Mouse (Mus musculus) heart, adult 9 months (tissue): ENCODE results near the gene Fam221b.

ENCODE experiments used
- DNase-seq, 2 experiments: peaks; one replicate each; pipeline ENCODE4 v3.0.0; 2022; ENCODE audit warnings: low spot score in 2 of 2

The Fam221b gene

DNA sequence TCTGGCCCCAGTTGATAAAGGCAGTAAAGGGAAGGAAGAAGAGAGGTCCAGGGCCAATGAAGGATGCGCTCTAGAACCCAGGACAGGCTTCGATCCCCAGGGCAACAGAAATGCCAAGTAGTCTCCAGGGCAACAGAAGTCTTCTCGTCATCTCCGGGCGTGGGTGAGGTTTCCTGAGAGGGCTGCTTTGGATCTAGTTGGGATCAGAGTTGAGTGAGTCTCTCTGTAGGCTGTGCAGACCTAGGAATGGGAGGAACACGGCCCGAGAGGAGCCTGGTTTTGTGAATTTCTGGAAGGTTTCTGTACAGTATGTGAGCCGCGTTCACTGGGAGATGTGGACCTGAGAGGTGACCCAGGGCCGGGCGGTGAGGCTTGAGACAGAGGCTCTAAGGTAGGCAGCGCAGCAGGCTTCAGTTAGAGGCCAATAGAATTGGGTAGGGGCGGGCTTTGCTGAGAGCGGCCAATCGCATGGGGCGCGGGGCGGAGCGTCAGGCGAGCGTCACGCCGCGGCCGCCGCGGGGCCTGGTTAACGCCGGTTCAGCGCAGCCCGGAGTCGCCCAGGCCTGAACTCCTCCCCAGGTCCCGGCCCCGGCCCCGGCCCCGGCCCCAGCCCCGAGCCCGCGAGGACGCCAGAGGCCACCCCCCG is at the start of gene Fam221b, which contains the start of gene Tmem8b:
Gene Fam221b (minus strand): TSS at position 364 of the 646 bp plus-strand sequence.
Gene Tmem8b (plus strand): TSS at position 190 of the 646 bp plus-strand sequence.
- DNase-seq = peak; percentile 91 to 92

DNA sequence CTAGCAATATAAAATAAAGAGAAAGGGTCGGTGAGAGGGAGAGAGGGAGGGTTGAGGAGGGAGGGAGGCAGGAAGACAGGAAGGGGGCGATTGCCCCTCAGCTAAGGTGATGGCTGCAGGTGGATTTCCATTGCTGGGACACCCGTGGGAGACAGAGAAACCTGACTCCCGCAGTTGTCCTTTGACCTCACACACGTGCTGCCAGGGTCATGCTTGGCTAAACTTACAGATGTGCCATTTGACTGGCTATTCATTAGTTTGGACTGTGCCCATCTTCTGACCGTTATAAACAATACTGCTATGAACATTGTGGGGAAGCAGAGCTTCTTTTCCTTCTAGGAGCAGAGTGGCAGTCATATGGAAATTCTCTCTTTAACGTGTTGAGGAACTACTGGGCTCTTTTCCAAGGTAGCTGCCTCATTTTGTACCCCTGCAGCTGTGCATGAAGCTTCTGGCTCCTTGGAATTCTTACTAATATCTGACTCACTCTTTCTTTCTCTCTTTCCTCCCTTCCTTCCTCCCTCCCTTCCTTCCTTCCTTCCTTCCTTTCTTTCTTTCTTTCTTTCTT is 44.8 kb upstream of the Fam221b start:
- DNase-seq = no peak

DNA sequence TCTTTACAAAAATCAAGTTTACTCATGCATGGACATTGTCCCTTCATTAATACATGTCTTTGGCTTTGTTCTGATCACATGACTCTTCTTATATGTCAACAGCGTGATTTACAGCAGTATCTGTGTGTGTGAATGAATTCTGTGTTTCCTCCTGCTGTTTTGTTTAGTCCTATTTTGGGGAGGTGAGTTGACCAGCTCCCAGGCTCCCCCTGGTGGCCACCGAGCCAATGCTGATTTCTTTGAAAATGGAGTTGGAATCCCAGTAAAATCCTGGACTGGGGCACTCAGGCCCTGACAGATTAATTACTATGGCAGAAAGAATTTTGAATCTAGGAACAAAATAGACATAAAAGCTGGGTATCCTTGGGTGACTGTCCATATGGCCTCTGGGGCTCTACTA is 42.9 kb upstream of the Fam221b start:
- peak; percentile 47 to 70 for DNase-seq

DNA sequence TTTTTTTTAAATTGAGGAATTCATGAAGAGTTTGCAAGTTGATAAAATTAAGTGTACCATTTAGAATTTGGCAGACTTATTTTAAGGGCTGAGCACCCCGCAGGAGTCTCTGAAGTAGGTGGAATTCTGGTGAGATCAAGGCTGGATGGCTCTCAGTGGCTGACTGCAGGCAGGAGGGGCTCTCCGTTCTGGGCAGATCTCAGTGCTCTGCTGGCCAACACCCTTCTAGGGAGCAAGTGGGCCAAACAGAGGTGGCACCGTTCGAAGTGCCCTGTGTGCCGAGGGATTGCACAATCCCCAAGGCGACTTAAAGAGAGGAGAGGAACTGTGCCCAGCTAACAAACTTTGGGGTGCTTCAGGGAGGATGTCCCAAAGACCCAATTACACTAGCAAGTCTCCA is 40.9 kb upstream of the Fam221b start, which contains the start of gene Olfr71:
Gene Olfr71 (minus strand): TSS at position 387 of the 400 bp plus-strand sequence.
- DNase-seq = no peak

DNA sequence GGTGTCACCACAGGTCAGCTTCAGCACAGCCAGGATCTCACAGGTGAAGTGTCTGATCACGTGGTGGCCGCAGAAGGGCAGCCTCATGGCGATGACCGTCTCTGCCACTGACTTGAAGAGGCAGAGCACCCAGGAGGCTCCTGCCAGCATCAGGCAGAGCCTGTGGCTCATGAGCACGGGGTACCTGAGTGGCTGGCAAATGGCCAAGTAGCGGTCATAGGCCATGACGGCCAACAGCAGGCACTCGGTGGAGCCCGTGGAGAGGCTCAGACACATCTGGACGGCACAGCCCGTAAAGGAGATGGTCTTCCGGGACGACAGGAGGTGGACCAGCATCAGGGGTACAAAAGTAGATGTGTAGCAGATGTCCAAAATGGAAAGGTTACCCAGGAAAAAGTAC is 37.0 kb upstream of the Fam221b start:
- no peak for DNase-seq

DNA sequence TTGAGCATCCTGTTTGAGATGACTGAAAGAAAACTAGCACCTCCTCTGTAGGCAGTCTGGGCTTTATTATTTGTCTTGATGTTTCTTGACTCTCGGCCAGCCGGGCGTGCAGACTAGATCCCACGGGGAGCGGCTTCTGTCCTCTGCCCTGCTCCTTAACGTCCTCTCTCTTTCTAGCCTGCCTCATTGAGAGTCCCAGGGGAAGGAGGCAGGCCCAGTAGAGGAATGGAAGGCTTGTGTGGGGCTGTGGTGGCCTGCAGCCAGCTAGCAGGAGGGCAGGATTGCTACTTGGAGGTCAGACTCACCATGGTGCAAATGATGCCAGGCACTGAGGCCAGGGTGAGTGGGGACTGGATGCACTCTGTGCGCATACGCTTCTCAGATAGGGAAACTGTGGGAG is 34.9 kb upstream of the Fam221b start:
- DNase-seq = peak in 1 of 2 experiments; percentile 27

DNA sequence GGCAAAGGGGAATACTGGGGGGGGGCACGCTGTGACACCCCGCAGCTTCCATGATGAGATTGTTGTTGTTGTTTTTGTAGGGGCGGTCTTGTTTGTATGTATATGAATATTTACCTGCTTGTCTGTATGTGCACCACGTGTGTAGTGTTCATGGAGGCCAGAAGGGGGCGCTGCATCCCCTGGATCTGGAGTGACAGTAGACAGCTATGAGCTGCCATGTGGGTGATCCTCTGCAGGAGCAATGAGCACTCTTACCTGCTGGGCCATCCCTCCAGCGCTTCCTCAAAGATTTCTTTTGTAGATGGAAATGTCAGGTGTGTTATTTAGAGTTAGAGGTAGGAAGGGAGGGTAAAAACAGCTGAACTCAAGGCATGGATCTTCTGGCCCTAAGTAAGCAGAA is 34.5 kb upstream of the Fam221b start:
- no peak for DNase-seq

DNA sequence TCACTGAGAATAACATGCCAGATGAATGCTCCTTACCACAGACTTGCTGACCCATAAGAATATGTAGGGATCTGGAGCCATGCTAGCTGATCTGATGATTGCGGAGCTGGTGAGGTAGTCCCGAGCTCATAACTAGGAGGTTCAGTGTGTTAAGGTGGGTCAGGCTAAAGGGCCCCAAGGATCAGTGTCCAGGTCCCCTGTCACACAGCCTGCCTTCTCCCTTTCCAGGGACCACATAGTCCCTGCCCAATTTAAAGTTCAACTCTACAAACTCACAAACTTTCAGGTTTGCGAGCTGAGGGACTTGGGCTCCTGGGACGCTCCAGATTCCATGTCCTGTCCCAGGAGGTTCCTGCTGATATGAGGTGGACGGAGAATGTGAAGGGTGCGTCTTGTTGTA is 31.8 kb upstream of the Fam221b start, which contains the start of gene Olfr70:
Gene Olfr70 (minus strand): TSS at position 101 of the 400 bp plus-strand sequence.
- no peak for DNase-seq

DNA sequence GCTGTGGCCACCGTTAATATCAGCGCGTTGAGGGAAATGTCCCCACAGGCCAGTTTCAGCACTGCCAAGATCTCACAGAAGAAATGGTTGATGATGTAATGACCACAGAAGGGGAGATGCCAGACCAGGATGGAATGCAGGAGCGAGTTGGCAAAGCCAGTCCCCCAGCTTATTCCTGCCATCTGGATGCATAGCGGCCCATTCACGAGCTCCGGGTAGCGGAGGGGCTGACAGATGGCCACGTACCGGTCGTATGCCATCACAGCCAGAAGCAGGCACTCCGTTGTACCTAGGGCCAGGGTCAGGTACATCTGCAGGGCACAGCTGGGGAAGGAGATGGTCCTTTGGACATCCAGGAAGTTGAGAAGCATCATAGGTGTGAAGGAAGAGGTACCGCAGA is 27.6 kb upstream of the Fam221b start:
- no peak for DNase-seq

DNA sequence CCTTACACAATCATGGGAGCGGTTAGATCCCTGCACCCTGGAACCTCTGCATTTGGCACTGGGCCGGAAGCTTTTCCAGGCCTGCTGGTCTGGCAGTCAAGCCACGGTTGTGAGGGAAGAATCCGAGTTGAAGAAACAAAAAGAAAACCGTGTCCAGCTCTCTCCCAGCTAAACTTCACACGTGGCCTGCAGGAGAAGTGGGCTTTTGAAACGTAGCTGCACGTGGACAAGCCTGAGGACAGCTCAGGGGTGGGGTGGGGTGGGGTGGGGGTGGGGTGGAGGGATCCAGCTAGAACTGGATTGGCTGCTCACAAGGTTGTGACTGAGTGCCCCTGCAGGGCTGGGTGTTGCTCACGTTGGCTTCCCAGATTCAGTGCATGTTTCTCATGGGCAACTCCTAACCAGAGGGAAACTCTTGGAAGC is 26.3 kb upstream of the Fam221b start:
- peak; percentile 64 to 68 for DNase-seq

DNA sequence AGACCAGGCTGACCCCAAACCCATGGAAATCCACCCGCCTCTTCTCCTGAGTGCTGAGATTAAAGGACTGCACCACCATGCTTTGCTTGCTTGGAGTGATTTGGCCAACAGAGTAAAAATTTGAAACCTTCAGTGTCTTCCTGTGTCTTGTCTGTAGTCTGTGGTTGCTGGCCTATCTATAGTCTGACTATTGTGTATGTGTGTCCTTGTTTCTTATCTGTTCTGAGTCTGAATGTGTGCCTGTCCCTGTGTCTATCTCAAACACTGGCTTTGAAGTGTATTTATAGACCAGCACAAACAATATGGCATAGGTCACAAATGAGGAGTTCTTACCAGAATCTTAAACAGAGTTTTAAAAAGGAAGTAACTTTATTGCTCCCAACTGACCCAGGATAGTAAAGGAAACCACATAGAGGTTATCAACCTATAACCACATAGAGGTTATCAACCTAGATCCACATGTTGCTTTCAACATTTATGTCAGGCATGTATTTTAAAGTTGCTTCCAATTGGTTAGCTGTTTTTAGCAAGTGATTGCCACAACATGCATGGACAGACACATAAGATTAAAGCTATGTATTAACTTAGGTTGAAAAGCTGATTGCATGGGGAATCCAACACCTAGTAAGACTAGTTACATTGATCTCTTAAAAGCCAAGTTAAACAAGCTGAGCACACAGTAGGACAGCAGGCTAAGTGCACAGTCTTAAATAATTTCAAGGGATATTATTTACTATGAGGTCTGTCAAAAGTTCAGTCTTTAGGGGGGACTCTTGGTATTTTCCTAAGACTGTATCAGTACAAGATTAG is 25.7 kb upstream of the Fam221b start:
- no peak for DNase-seq

DNA sequence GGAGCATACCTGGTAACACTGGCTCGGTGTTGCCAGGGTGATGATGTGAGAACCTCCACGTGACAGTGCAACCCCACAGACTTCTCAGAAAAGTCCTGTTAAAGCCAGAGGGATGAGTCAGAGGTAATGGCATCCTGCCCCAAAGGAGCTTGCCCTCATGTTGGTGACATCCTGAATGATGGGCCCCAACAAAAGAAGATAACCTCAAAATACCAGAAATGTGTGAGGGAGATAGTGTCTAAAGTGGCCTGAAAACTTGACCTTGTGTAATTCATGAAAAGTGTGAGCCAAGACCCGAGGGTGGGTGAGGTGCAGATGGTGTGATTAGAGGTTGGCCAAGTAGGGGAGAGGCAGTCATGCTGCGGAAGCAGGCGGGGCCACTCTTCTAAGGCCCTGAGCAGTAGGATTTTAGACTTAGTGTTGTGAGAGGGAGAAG is 24.9 kb upstream of the Fam221b start:
- DNase-seq = peak; percentile 53 to 63

DNA sequence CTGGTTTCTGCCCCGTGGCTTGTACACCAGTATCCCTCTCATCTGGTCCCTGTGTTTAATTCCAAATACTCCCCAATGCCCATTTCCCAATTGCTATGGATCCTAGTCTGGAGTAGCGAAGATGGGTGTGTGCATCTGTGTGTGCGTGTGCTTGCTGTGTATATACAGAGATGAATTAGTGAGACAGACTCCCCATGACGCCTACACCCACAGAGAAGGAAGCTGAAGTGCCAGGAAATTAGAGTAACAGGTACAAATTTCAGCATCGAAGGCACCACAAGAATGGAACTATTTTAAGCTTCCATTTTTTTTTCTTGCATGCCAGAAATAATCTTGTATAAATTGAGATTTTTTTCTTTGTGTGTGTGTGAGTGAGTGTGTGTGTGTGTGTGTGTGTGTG is 22.1 kb upstream of the Fam221b start:
- DNase-seq = no peak

DNA sequence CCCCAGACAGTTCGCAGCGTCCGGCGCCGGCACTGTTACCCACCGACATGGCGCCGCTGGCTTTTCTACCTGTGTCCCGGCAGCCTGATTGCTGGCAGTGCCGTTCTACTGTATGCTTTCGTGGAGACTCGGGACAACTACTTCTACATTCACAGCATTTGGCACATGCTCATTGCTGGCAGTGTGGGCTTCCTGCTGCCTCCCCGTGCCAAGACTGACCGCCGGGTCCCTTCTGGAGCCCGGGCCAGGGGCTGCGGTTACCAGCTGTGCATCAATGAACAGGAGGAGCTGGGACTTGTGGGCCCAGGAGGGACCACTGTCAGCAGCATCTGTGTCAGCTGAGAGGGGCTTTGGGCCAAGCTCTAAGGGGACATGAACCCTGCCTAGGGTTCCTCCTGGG is 21.1 kb upstream of the Fam221b start:
- DNase-seq = no peak

DNA sequence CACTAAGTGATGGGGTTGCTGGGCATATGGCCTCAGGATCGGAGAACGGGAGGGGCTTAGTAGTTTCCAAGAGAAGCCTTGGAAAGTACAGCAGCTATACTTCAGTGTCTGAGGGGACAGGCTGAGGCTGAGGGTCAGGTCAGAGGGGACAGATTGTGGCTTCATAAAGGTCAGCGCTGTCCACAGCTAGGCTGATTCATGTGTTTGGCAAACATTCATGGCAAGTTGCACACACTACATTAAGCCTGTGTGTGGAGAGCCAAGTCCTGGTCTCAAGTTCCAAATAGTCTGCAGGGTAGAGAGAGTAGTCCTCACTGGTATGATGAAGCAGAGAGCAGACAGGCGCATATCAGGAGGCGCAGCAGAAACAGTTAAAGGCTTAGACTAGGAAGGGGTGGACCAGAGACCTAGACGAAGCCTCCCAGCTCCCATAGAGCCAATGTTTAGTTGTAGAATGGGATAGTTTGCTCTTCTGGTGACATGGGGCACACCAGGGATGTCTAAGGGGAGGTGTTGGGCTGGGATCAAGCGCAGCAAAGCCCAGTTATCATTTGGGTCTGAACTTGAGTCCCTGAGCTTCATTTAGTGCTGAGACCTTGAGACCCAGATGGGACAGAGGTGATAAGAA is 10.6 kb upstream of the Fam221b start:
- DNase-seq = peak in 1 of 2 experiments; percentile 50

DNA sequence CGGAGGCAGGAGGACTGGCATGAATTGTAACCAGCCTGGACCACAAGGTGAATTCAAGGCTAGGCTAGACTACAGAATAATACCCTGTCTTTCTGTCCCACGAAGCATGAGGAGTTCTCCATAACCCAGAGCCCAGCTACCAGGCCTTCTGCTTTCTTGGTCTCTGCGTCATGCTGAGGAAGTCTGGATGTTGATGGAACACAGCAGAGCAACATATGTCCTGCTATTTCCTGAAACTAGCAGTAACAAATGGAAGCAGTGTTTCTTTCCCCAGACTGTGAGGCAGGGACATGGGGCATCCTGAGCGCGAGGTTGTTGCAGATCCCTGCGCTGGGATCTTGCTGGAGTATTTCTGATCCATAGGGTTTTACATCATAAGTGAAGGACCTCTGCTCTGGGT is 9.6 kb upstream of the Fam221b start:
- no peak for DNase-seq

DNA sequence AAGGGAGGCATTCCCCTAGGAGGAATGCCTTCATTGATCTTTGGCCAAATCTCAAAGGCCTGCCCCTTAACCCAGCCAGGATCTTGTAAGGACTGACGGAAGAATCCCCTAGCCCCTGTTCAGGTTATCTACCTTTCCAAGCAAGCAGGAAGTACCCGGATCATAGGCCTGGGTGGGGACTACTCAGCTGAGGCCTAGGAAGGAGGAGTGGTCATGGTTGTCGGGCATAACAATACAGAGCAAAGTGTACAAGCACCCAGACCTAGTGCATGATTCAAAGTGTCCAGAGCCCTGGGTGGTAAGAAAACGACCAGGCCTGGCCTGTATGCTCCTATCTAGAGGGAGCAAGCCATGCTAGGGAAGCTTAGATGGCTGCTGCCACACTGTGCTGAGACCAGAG is 6.7 kb upstream of the Fam221b start:
- no peak for DNase-seq

DNA sequence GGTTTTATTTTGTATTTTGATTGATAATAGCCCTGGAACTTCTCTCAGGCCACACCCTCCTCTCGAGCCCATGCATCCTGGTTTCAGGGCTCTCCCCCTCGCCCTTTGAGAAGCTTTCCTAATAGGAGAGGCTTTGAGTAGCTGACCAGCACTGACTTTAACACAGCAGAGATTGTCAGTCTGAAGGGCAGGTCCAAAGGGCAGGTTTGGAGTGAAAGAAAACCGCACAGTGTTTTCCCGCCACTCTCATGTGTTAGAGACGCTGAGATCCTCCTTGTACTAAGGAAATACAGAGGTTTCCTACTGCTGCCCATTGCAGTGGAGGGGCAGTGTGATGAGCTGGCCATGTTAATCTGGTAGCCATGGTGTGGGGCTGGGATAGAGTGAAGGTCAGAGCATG is 6.0 kb upstream of the Fam221b start:
- DNase-seq = no peak

DNA sequence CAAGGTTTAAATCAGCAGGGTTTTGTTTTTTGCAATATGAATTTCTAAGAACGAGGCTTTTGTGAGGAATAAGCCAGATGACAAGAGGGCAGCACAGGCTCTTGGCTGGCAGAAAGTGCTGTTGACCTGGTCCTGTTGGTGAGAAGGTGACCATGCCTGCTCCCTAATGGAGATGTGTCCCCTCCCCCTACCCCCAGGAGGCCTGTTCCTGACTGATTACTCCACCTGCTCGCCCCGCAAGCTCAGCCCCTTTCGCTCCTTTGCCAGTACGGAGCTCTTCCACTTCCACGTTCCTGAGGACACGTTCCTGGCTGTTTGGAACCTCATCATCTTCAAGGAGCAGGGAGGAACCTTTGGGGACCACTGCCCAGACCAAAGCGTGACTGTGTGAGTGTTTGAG is 4.8 kb upstream of the Fam221b start:
- DNase-seq = no peak

DNA sequence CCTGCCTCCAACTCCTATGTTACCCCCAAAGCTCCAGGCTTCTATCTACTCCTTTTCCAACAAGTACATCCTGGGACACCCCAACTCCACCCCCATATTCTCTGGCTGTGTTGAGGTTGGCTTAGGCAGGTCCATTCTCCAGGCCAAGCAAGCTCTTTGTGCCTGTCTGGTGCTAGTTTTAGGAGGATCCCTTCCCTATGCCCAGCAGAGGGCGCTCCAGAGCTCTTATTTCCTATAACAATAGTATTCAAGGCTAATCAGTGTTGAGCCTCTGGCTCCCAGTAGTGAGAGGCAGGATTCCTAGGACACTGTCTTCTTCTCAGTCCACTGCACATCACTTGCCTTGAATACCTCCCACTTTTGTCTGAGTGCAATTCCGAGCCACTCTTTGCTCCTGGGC is 3.1 kb upstream of the Fam221b start:
- DNase-seq = peak; percentile 78 to 87

DNA sequence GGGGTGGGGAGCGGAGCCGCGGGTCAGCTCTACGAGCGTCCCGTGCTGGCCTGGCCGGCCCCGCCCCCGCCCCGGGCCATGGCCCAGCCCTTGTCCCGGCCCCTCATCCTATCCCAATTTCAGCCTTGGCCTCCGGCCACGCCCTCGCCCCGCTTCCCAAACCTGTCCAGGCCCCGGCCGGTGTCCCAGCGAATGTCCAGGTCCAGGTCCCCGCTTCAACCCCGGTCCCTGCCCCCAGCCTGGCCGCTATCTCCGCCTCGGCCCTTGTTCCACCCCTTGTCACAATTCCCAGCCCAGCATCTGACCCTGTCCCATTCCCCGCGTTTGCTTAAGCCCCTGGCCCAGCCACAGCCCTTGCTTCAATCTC is 466 bp upstream of the Fam221b start:
- peak in 1 of 2 experiments; percentile 79 for DNase-seq

DNA sequence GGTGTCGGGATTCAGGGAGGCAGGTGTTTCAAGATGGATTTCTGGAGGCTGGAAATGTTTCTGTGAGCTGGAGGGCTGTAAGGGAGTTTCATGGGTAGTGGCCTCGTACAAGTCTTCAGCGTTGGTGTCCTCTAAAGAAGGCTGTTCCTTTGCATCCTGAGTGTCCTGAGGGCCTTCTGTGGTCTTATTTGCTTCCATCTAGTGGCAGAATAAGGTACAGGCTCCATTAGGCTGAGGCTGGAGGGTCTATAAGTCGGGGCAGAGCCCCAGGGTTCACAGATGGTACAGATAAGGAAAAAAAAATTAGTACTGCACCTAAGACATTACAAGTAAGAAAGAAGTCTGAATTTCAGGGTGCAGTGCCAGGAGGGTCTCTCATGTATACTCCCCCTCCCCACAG is 2.5 kb downstream of the Fam221b start:
- DNase-seq = no peak
